Mouse (Mus musculus) midbrain, embryonic 15.5 days (tissue): Measurements from ENCODE around the gene Slc25a34. TPM values are rescaled to one million over a fixed set of nuclear protein-coding genes. Genes with fewer than 3 reads are reported as not detected.

ENCODE experiments used
- ATAC-seq: fragments of 200-750 bp; cut with Nextera tagmentation; replicated peaks from 2 replicates; pipeline ENCODE4 v1.8.0; 2017; ENCODE audit warnings: moderate TSS enrichment
- H3K27ac ChIP-seq: fragments of 300-500 bp; sonication (generic); 2 replicates; pipeline ENCODE4 v1.5.1; 2015; ENCODE audit warnings: mild to moderate bottlenecking, inconsistent platforms
- H3K27me3 ChIP-seq: fragments of 300-500 bp; sonication (generic); replicated peaks from 2 replicates; pipeline ENCODE4 v1.6.1; 2015; ENCODE audit warnings: inconsistent platforms
- H3K36me3 ChIP-seq: fragments of 300-500 bp; sonication (generic); replicated peaks from 2 replicates; pipeline ENCODE4 v1.6.1; 2015; ENCODE audit warnings: inconsistent platforms
- H3K4me1 ChIP-seq: fragments of 300-500 bp; sonication (generic); 2 replicates; pipeline ENCODE4 v1.6.1; 2015; ENCODE audit warnings: inconsistent platforms
- H3K4me2 ChIP-seq: fragments of 300-500 bp; sonication (generic); 2 replicates; pipeline ENCODE4 v1.6.1; 2015; ENCODE audit warnings: inconsistent platforms, mild to moderate bottlenecking, moderate library complexity
- H3K4me3 ChIP-seq: fragments of 300-500 bp; sonication (generic); 2 replicates; pipeline ENCODE4 v1.5.1; 2015; ENCODE audit warnings: mild to moderate bottlenecking, inconsistent platforms
- H3K9ac ChIP-seq: fragments of 300-500 bp; sonication (generic); 2 replicates; pipeline ENCODE4 v1.6.1; 2015; ENCODE audit warnings: mild to moderate bottlenecking, inconsistent platforms
- H3K9me3 ChIP-seq: fragments of 300-500 bp; sonication (generic); 2 replicates; pipeline ENCODE4 v1.6.1; 2016; ENCODE audit warnings: inconsistent platforms
- WGBS: fragments of 180-500 bp; shearing (Covaris S2); methylation state at CpG from one replicate; pipeline ENCODE4 v1.1.7; 2015; ENCODE audit warnings: mixed read lengths; 5-methylcytosine and 5-hydroxymethylcytosine counted together
- polyA plus RNA-seq: library from polyadenylated mRNA; unstranded; fragments of >200 nt; fragmentation: Nextera tagmentation; extraction: Ambion mirVana; gene quantifications from 2 replicates; pipeline ENCODE4 v1.2.1, GENCODE M21; 2015

Slc25a34 gene
- polyA plus RNA-seq, 1 experiment from 2014 or later, result 0.26 TPM

- WGBS, result 94% methylated on average over 5 of the region's 5 CpGs
- no peak for ATAC-seq
- Histone ChIP-seq H3K27ac (no peak overlapping the region), H3K4me2 (no peak overlapping the region), H3K4me3 (no peak overlapping the region), H3K36me3 (no peaks in the 10 kb centered on the region), H3K4me1 (no peaks in the 10 kb centered on the region), H3K9me3 (no peaks in the 10 kb centered on the region), H3K27me3 (no peaks in the 10 kb centered on the region), H3K9ac (no peak overlapping the region)
These were observed 18.2 kb downstream of the Slc25a34 start for GRCm38 (mm10) chr4:141605421-141605820.

GRCm38 (mm10) chr4:141604493-141604892 lies 19.1 kb downstream of the Slc25a34 start:
- no peaks in the 10 kb centered on the region for H3K36me3 ChIP-seq
- H3K4me1 ChIP-seq, result peaks cover under 1% of the 10 kb centered on the region; the same call in 1 of the 2 replicates
- no peak overlapping the region for H3K4me3 ChIP-seq
- no peaks in the 10 kb centered on the region for H3K9me3 ChIP-seq
- no peak overlapping the region for H3K27ac ChIP-seq
- WGBS, result 68% methylated on average over 8 of the region's 8 CpGs
- no peak overlapping the region for H3K9ac ChIP-seq
- ATAC-seq, result no peak
- no peaks in the 10 kb centered on the region for H3K27me3 ChIP-seq
- H3K4me2 ChIP-seq, result no peak overlapping the region

- no peak for ATAC-seq
- WGBS, result 70% methylated on average over 4 of the region's 4 CpGs
These were observed 19.7 kb downstream of the Slc25a34 start for GRCm38 (mm10) chr4:141603921-141604320.

GRCm38 (mm10) chr4:141602523-141603223 lies 20.9 kb downstream of the Slc25a34 start:
- no peak for ATAC-seq
- H3K4me1 ChIP-seq, result peaks cover 18% of the 10 kb centered on the region
- no peaks in the 10 kb centered on the region for H3K27me3 ChIP-seq
- no peak overlapping the region for H3K4me2 ChIP-seq
- no peaks in the 10 kb centered on the region for H3K9me3 ChIP-seq
- H3K4me3 ChIP-seq, result no peak overlapping the region
- WGBS, result 93% methylated on average over 11 of the region's 11 CpGs
- H3K36me3 ChIP-seq, result no peaks in the 10 kb centered on the region
- H3K9ac ChIP-seq, result no peak overlapping the region
- no peak overlapping the region for H3K27ac ChIP-seq

More at GRCm38 (mm10) chr4:141603921-141604320, 19.7 kb downstream of the Slc25a34 start:
- no peak overlapping the region for H3K4me2 ChIP-seq
- H3K4me1 ChIP-seq, result peaks cover 6% of the 10 kb centered on the region
- H3K9ac ChIP-seq, result no peak overlapping the region
- H3K27ac ChIP-seq, result no peak overlapping the region
- H3K36me3 ChIP-seq, result no peaks in the 10 kb centered on the region
- H3K9me3 ChIP-seq, result no peaks in the 10 kb centered on the region
- H3K27me3 ChIP-seq, result no peaks in the 10 kb centered on the region
- H3K4me3 ChIP-seq, result no peak overlapping the region

- no peak overlapping the region for H3K4me3 ChIP-seq
- H3K9ac ChIP-seq, result no peak overlapping the region
- 65% methylated on average over 12 of the region's 12 CpGs for WGBS
- H3K4me2 ChIP-seq, result no peak overlapping the region
- no peak overlapping the region for H3K27ac ChIP-seq
- no peak for ATAC-seq
- no peaks in the 10 kb centered on the region for H3K27me3 ChIP-seq
- no peaks in the 10 kb centered on the region for H3K9me3 ChIP-seq
- no peaks in the 10 kb centered on the region for H3K36me3 ChIP-seq
- peaks cover 18% of the 10 kb centered on the region for H3K4me1 ChIP-seq
These were observed 22.3 kb downstream of the Slc25a34 start for GRCm38 (mm10) chr4:141601148-141601862.

GRCm38 (mm10) chr4:141600364-141600763 lies 23.3 kb downstream of the Slc25a34 start:
- peak overlapping the region; percentile 63 for H3K4me3 ChIP-seq

GRCm38 (mm10) chr4:141599251-141600141 lies 24.1 kb downstream of the Slc25a34 start:
- 0 out of 2 replicates have a peak, but pooled peaks cover under 1% of the 10 kb centered on the region for H3K36me3 ChIP-seq
- H3K9ac ChIP-seq, result peak overlapping the region; percentile 66
- WGBS, result under 1% methylated on average over 54 of the region's 57 CpGs
- peak; percentile 38 for ATAC-seq
- no peaks in the 10 kb centered on the region for H3K9me3 ChIP-seq
- peak overlapping the region; percentile 63 for H3K4me3 ChIP-seq
- 0 out of 2 replicates have a peak overlapping the region, but pooled peaks have one; percentile 29 for H3K27ac ChIP-seq
- peaks cover 18% of the 10 kb centered on the region for H3K4me1 ChIP-seq
- H3K27me3 ChIP-seq, result no peaks in the 10 kb centered on the region
- peak overlapping the region; percentile 91 for H3K4me2 ChIP-seq

More at GRCm38 (mm10) chr4:141600364-141600763, 23.3 kb downstream of the Slc25a34 start:
- Histone ChIP-seq H3K36me3 (no peaks in the 10 kb centered on the region), H3K27me3 (no peaks in the 10 kb centered on the region), H3K27ac (no peak overlapping the region), H3K4me1 (peaks cover 18% of the 10 kb centered on the region), H3K4me2 (peak overlapping the region; percentile 91), H3K9me3 (no peaks in the 10 kb centered on the region), H3K9ac (no peak overlapping the region)
- WGBS, result 19% methylated on average over 6 of the region's 6 CpGs
- ATAC-seq, result peak; percentile 32; the same call in 1 of the 2 replicates

- Histone ChIP-seq H3K9me3 (no peaks in the 10 kb centered on the region), H3K9ac (peak overlapping the region; percentile 66), H3K36me3 (0 out of 2 replicates have a peak, but pooled peaks cover 6% of the 10 kb centered on the region), H3K4me2 (peak overlapping the region; percentile 91), H3K27me3 (no peaks in the 10 kb centered on the region), H3K4me3 (peak overlapping the region; percentile 63), H3K27ac (0 out of 2 replicates have a peak overlapping the region, but pooled peaks have one; percentile 29), H3K4me1 (peaks cover 18% of the 10 kb centered on the region)
- ATAC-seq, result no peak
- WGBS, result 2% methylated on average over 9 of the region's 9 CpGs
These were observed 24.7 kb downstream of the Slc25a34 start for GRCm38 (mm10) chr4:141598894-141599250.

- H3K4me1 ChIP-seq, result peaks cover 18% of the 10 kb centered on the region
- H3K27ac ChIP-seq, result no peak overlapping the region
- H3K4me3 ChIP-seq, result peak overlapping the region; percentile 63
- no peaks in the 10 kb centered on the region for H3K9me3 ChIP-seq
- H3K9ac ChIP-seq, result peak overlapping the region; percentile 66
- 1% methylated on average over 19 of the region's 19 CpGs for WGBS
- H3K4me2 ChIP-seq, result peak overlapping the region; percentile 91
- H3K36me3 ChIP-seq, result 0 out of 2 replicates have a peak, but pooled peaks cover 6% of the 10 kb centered on the region
- ATAC-seq, result no peak; the same call in 1 of the 2 replicates
- no peaks in the 10 kb centered on the region for H3K27me3 ChIP-seq
These were observed 25.3 kb downstream of the Slc25a34 start for GRCm38 (mm10) chr4:141598199-141598893.

- ATAC-seq, result no peak
- Histone ChIP-seq H3K36me3 (0 out of 2 replicates have a peak, but pooled peaks cover 6% of the 10 kb centered on the region), H3K9ac (no peak overlapping the region), H3K27ac (no peak overlapping the region), H3K4me2 (no peak overlapping the region), H3K9me3 (no peaks in the 10 kb centered on the region), H3K4me1 (peaks cover 18% of the 10 kb centered on the region), H3K27me3 (no peaks in the 10 kb centered on the region), H3K4me3 (no peak overlapping the region)
- WGBS, result 88% methylated on average over 8 of the region's 8 CpGs
These were observed 26.8 kb downstream of the Slc25a34 start for GRCm38 (mm10) chr4:141596700-141597328.
